Mouse (Mus musculus) lung, postnatal 14 days (tissue): ENCODE measurements around the gene Gm28048.

Experiments
- DNase-seq: peaks from one replicate; pipeline ENCODE4 v3.0.0; 2021

Gene Gm28048

DNA sequence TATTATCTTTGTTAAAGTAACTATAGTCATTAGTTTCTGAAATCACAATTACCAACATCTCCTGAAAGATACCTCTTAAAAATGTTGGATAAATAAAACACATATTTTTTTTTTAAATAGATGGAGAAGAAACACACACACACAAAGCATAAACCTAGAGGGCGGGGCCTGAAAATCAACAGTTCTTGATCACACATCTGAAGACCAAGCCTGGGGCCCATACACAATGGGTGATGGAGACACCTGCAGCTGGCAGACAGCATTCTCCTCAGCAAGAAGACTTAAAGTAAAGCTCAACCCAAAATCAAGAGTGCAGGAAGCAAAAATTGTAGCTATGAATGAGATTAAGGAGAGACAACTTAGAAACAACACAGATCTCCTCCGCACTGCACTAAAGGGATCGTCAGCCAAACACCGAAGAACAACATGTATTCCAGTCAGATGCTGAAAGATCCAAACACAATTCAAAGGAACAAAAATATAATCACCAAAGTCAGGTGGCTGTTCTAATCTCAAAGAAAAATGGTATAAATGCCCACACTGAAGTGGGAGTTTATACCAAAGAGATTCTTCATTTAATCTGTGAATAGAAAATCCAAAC, 44.1 kb downstream of the Gm28048 start:
- DNase-seq = no peak

DNA sequence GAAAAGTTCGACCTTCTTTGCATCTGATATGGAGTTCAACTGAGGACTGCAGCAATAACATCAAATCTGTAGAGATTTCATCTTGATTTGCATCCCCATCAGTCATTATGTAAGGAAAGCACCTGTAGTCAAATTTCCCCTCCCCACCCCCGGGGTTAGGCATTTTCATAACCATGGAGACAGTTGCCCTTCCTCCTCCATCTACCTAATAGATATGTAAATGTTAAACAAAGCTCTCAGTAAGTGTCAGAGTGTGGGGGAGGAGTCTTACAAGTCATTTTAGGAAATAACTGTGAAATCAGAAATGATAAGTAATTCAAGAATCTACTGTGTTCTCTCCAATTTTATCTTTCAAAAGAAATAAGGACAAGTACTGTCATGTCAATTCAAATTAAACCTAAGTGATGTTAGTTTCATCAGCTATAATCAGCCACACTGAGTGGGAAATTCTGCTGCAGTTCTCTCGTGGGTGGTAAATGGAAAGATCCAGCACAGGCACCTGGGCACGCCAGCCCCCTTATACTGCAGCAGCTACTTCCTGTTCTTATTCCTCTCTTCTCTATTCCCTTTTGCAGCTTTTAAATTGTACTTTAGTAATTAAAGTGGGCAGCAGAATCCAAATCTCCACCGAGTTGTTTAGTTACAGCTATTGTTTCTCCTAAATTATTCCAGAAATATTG, 45.3 kb downstream of the Gm28048 start:
- no peak for DNase-seq

DNA sequence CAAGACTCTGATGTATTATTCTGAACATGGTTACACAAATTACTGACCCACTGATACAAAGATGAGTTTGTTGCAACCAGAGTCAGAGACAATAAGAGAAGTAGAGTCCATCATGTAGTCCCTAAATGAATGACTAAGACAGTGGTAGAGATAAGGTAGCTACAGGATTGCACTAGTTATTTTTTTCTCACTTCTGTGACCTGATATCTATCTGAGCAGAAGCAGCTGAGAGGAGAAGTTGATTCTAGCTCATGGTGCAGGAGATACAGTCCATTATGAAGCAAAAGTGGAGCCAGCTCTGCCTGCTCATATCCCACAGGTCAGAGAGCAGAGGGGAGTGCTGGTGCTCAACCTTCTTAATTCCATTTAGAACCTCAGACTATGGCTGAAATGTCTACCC, 49.7 kb downstream of the Gm28048 start:
- DNase-seq = no peak

DNA sequence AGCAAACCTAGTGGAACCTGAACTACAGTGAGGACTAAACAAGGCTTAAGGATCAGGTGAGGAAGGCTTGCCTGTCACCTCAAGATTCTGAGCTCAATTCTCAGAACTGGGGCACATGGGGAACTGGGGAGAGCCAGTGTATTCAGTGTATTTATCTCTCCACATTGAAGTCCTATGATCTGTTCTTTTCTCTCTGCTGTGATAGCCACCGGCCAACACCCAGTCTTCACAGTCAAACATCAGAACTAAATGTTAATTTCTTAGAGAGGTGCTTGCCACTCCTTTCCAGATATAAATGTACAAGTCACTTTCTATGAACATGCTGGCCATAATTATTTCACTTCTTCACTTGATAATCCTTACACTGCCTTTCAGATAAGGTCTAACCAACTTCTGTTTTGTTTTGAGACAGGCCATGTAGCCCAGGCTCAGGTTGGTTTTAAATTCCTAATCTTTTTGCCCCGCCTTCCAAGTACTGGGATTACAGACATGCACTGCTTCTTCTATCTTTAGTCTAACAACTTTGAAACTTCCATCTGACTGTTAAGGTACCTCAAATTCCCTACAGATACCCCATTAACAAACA, 50.5 kb downstream of the Gm28048 start:
- no peak for DNase-seq

DNA sequence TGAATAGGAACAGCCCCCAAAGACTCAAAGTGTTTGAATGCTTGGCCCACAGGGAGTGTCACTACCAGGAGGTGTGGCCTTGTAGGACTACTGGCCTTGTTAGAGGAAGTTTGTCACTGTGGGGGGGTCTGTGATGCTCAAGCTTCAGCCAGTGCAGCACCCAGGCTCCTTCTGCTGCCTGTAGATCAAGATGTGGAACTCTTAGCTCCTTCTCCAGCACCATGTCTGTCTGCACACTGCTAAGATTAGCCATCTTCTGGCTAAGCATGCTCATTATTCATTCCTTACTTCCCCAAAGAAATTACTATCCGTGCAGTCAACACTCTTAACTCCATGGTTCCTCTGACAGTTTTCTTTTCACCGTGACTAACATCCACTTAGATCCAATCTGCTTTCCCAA, 51.8 kb downstream of the Gm28048 start:
- no peak for DNase-seq

DNA sequence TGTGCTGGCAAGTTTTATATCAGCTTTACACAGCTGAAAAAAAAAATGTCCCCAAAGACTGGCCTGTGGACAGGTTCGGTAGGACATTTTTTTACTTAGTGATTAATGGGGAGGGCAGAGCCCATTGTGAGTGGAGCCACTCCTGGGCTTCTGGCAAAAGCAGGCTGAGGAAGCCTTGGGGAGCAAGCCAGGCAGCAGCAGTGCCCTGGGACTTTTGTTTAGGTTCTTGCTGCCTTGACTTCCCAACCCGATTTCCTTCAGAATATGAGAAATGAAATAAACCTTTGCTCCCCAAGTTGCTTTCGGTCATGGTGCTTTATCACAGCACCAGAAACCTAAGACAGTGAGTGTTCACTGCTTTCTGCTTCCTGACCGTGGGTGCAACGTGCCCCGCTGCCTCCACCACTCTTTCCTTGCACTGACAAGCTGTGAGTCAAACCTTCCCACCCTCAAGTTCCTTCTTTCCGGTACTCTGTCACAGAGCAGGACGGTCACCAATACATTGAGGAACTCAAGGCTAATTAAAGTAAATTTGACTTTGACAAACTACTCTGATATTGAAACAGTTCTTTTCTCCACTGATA, 53.2 kb downstream of the Gm28048 start:
- no peak for DNase-seq

DNA sequence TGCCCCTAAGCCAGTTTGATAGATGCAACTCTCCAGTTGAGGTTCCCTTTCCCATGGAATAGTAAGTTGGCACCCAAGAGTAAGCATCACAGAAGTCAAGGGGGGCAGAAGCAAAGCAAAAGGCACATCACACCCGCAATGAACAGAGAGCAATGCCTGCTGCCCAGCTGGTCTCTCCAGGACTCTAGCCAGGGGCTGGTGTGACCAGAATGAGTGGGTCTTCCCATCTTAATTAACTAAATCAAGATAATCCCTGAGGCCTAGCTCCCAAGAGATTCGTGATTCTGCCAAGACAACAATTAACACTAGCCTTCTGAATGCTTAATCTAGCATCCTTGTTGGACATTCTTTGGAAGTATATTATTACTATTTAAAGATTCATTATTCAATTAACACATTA, 58.3 kb downstream of the Gm28048 start:
- DNase-seq = no peak

DNA sequence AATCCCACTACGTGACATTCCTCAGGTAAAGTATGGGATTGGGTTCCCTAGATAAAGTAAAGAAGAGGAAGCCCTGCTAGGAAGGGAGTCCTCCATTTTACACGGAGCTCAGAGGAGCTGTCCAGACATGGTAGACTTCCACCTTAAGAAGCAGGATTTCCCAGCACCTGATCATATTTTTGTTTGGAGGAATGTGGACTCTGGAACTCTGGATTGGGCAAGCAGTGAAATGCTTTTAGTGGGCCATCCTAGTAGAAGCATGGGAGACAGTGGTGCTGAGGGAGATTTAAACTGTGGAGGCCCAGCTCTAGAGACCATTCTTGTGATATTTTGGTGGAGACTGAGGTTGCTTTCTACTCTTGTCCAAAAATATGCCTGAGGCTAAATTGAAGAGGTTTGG, 59.3 kb downstream of the Gm28048 start:
- no peak for DNase-seq

DNA sequence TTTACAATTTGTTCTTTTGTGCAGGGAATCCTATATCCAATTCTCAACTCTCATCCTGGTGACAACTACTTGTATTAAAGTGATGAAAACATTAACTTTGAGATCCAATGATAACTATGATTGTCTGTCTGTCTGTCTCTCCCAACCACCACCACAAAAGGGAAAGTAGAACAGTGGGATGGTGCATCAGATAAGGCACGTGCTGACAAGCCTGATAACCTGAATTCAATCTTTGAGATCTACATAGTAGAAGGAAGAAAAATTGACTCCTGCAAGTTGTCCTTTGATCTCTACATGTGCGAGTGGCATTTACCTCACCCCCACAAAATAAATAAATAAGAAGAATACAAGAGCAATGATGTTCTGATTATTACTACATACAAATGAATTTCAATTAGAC, 62.6 kb downstream of the Gm28048 start:
- DNase-seq = no peak

DNA sequence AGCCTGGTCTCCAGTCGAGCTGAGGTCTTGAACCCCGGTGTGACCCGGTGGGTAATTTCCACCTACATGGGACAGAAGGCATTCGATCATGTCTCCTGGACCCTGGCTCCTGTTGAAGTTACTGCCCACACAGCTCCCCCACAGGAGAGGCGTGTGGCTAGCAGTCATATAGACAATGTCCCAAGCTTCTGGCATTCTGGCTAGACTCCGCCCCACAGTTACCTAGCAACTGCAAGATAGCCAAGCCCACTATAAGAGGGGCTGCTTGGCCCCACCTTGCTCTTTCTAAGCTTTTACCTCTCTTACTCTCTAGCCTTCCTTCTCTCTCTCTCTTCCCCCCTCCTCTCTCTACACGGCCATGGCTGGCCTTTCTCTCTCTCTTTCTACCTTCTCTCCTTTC, 64.1 kb downstream of the Gm28048 start:
- no peak for DNase-seq

DNA sequence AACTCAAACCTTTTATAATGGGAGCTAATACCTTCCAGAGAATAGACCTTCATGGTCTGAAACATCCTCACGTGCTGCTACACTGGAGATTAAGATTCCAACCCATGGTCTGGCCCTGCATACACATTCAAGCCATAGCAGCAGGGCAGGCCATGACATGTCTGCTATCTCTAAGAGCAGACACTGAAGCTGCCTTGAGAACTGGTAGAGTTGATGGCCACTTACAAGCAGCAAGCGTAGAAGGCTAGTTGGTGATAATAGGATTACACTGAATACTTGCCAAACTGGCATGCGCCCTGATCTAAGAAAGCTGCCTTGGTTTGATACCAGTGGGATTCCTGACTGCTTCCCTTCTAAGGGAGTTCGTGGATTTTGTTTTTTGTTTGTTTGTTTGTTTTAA, 68.1 kb downstream of the Gm28048 start:
- DNase-seq = no peak

DNA sequence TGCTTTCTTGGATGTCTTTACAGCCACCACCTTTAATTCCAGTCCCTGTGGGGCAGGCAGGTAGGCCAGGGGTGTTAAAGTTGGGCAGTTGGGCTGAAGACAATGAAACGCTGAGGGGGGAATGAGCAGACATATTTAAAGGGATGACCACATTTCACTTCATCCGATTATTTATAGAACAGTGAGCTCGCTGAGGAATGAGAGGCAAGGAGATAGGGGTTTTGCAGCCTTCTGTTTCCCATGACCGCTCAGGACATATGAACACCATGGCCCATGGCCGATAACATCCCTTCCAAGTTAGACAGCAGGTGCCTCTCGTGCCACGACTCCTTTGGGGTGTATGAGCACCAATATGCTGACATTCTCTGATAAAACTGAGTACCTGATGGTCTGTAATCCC, 70.1 kb downstream of the Gm28048 start:
- DNase-seq = no peak

DNA sequence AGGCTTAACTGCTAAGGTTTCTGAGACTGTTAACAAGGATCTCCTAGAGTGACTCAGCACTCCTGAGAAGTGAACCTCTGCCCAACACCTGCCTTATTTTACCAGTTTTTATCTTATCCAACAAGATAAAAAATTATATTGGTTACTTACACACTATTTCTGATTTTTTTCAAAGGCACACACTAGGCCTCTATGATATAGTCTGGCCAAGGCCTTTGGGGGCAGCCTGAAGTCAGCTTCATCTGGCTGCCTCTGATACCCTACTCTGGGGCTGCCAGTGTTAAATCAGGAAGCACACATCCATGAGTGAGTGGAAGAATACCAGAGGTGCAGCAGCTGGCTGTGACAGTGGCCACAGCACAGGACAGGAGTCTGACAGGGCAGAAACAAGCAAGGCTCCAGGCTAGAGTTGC, 75.4 kb downstream of the Gm28048 start:
- DNase-seq = no peak

DNA sequence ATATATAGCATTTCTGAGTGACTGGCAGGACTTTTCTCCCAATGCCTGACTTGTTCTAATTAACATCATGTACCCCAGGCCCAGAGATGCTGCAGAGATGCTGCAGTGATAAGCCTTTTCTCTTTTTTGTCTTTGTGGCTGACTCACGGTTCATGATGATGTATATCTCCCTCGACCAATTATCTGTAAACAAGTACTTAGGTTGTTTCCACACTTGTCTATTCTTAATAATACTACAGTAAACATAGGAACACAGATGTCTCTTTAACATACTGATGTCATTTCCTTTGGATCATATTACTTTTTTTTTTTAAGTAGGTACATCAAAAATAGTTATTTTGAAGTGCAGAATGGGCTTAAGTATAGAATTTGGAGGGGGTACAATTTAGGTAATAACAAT, 79.0 kb downstream of the Gm28048 start:
- DNase-seq = no peak

DNA sequence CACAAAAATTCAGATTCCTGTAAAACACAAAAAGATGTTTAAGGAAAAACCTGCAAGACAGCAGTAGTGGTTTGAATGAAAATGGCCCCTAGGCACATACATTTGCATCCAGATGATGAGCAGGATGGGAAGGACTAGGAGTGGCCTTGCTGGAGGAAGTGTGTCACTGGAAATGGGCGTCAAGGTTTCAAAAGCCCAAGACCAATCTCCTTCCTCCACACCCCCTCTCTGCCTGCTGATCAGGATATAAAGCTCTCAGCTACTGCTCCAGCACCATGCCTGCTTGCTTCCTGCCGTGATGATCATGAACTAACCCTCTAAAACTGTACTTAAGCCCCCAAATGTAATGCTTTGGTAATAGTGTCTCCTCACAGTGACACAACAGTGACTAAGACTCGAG, 81.8 kb downstream of the Gm28048 start:
- no peak for DNase-seq

DNA sequence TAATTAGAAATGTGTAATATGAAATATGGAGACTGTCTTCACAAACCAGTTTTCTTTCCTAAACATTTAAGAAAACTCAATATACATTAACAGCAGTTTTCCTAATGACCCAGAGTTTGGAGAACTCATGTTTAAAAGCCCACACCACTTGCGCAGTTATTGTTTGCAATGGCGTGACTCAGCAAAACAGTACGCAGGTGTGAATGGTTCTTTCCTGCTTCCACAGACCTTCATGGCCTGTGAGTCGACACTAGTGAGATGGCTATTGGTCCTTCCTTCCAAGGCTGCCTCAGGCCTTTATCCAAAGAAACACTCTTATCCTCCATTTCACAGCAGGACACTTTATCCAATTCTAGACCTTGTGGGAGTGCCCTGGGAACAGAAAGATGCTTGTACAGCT, 84.2 kb downstream of the Gm28048 start:
- no peak for DNase-seq

DNA sequence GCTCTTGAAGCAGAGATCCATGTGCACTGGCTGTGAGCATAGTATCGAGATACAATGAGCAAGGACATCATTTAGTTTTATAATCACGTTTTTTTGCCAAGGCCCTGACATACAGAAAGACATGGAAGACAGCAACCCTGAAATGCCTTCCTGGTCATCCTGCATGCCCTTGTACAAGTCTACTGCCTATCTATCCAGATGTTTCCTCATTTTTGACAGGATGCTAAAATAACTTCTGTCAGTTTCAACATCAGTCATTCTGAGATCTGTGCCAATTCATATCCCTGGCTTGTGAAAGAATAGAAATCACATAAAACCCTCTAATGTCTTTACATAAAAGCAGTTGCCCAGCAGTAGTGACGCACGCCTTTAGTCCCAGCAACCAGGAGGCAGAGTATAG, 84.8 kb downstream of the Gm28048 start:
- DNase-seq = no peak

DNA sequence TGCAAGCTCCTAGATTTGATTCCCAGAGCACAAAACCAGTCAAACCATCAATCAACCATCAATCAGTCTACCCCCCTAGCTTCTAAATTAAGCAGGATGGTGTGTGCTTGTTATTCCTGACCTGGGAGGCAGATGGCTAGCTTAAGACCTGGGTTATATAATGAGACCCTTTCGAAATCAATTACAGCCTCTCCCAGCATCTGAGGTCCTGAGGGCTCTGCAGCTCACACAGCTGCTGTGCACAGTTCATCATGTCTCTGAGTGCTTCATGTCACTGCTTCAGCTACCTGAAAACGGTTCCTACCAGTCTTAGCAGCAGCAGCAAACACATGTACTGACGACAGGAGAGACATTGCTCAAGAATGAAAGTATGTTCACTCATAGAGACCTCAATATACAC, 88.8 kb downstream of the Gm28048 start:
- no peak for DNase-seq

DNA sequence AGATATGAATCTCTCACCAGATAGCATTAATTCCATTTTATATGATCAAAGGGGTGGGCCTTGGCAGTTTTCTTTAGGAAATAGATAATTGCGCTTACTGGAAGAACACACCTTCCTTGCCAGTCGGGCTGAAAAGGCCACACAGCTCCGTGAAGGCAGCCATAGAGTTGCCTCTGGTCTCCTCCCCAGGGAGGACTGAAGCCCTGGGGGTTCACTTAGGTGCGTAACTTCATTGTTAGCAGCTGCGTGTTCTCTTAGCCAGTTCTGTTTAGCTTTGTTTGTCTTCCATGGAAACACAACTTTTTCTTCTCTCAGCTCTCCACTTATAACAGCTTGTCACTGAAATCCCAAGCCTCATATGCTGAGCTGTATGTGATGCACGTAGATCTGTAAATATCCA, 89.4 kb downstream of the Gm28048 start:
- no peak for DNase-seq

DNA sequence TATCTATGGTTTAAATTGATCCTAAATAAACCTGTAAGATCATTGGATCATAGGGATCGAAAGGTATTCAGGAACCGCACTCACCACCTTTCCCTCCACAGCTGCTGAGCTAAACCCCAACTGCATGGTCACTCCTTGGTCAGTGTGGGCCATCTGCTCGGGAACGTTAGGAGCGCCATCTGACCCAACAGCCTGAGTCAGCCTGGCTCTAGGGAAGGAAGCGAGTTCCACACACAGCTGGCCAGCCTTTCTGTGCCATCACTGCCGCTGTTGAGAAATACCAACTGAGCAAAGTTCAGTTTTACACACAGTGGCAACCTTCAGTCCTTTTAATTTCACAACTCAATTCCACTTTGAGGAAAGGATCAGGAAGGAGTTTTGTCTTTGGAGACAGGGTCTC, 90.0 kb downstream of the Gm28048 start:
- peak; percentile 29 for DNase-seq

DNA sequence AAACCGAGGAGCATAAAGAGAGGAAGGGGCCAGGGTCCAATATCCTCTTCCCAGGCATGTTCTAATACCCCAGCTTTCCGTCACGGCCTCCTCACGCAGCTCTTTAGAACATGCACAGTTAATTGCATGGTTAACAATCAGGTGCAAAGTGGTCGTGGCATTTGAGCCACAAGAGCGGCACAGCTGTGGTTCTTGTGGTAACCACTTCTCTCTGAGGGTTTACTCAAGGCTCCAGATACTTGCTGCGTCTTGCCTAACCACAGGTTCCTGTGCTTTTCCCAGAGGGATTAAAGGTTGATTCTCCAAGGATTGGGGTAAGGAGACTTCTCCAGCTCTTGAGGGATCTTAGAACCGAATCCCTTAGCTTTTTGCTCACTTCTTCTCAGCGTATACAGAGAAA, 90.6 kb downstream of the Gm28048 start:
- DNase-seq = no peak

DNA sequence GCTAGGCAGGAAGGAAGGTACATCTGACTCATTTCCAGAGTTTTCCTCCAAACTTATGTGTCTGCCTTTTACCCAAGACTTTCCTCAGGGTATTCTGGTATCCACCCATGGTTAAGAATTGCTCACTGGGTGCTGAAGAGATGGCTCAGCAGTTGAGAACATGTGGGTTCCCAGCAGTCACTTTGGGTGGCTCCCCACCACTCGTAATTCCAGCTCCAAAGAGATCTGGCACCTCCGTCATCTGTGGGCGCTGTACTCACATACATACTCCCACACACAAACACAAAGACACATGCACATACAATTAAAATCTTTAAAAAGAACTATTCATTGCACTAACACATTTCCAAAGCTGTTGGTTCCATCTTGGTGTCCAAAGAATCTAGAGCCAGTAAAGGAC, 92.7 kb downstream of the Gm28048 start:
- no peak for DNase-seq

DNA sequence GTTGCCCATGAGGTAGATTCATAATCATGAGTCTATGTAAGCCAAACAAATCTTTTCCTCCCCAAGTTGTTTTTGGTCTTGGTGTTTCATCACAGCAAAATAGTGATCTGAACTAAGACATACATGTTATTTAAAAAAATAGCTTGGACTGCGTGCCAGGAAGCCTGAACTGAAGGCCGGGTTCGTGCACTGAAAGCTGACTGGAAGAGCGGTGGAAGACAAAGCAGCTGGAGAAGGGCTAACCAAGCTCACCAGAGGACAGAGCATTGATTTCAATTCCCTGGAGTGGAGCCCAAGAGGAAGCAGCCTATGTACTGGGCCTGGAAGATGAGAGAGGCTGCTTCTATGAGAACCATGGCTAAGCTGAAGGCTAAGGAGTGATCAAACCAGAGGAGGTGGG, 94.9 kb downstream of the Gm28048 start:
- DNase-seq = no peak

DNA sequence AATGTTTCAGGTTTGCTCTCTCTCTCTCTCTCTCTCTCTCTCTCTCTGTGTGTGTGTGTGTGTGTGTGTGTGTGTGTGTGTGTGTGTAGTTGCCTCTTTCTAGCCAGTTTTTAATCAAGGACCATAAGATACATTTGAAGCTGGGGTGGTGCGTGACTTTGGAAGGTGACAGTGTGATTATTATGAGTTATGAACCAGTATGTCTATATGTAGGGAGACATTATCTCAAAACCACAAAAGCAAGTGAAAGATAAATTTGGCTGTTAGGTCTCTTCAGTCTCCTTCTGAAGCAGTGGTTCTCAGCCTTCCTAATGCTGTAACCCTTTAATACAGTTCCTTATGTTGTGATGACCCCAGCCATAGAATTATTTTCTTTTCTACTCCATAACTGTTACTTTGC, 96.5 kb downstream of the Gm28048 start:
- no peak for DNase-seq

DNA sequence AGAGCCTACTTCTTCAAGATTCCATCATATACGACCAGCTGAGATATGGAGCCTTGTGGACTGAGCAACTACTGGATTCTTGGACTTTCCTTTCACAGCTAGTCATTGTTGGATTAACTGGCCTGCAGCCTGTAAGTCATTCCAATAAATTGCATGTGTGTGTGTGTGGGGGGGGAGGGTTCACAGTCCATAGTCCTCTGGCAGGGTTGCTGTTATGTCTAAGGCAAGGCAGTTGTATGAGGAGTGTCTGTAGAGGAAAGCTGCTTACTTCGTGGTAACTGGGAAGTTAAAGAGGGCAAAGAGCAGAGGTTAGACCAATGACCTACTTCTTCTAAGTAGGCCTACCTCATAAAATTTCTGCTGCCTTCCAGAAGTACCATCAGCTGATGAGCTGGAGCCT, 98.2 kb downstream of the Gm28048 start:
- DNase-seq = no peak
